Mouse (Mus musculus): Measurements from ENCODE around the gene Xrcc1. TPM values are rescaled to one million over a fixed set of nuclear protein-coding genes. Genes with fewer than 3 reads are reported as not detected.
A peak's percentile ranks its signal among the peaks of the same experiment; 100 is the strongest.

Xrcc1 gene
- polyA plus RNA-seq, 1 experiment = not detected

GRCm38 (mm10) chr7:24600941-24601597 lies 55.0 kb downstream of the Xrcc1 start:
- Histone ChIP-seq H3K27ac (ENCODE audit: insufficient read depth, low read depth, low read length) (no peak overlapping the region), H3K4me3 (ENCODE audit: insufficient read depth, low read depth, low read length) (peak overlapping the region; percentile 33)
- WGBS = under 1% methylated on average over 13 of the region's 13 CpGs

GRCm38 (mm10) chr7:24605561-24605960 lies 59.5 kb downstream of the Xrcc1 start:
- H3K4me3 ChIP-seq (ENCODE audit: insufficient read depth, low read depth, low read length) = no peak overlapping the region
- TF ChIP-seq CTCF (IDR thresholded peaks at IDR 0.05; ENCODE audit: insufficient read depth, low read depth, low read length) (no peak), POLR2A (IDR thresholded peaks at IDR 0.05; ENCODE audit: insufficient read depth, low read depth, low read length) (no peak)
- peaks cover 2% of the 10 kb centered on the region for H3K4me1 ChIP-seq (ENCODE audit: control insufficient read depth, insufficient read depth, low read length)
- 47% methylated on average over 7 of the region's 7 CpGs for WGBS
- no peak overlapping the region for H3K27ac ChIP-seq (ENCODE audit: insufficient read depth, low read depth, low read length)

More at GRCm38 (mm10) chr7:24600941-24601597, 55.0 kb downstream of the Xrcc1 start:
- TF ChIP-seq POLR2A (IDR thresholded peaks at IDR 0.05; ENCODE audit: insufficient read depth, low read depth, low read length) (no peak), CTCF (IDR thresholded peaks at IDR 0.05; ENCODE audit: insufficient read depth, low read depth, low read length) (peak; percentile 99)
- H3K4me1 ChIP-seq (ENCODE audit: control insufficient read depth, insufficient read depth, low read length) = no peaks in the 10 kb centered on the region

DNA sequence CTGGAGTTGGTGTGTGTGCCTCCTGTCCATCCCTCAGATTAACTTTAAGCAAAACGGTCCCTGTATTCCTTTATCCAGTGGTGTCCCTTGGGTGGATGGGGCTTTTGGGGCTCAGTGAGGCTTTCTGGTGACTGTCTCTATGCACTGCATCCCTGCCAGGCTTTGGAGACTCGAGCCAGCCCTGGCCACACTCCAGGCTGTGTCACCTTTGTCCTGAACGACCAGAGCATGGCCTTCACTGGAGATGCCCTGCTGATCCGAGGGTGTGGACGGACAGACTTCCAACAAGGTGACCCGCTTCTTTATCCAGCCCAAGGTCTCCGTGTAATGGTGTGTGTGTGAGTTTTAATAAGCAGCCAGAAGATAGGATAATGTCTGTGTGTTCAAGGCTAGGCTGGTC lies 60.0 kb downstream of the Xrcc1 start:
- Histone ChIP-seq H3K4me3 (ENCODE audit: insufficient read depth, low read depth, low read length) (no peak overlapping the region), H3K4me1 (ENCODE audit: control insufficient read depth, insufficient read depth, low read length) (peaks cover 6% of the 10 kb centered on the region), H3K27ac (ENCODE audit: insufficient read depth, low read depth, low read length) (no peak overlapping the region)
- TF ChIP-seq POLR2A (IDR thresholded peaks at IDR 0.05; ENCODE audit: insufficient read depth, low read depth, low read length) (no peak), CTCF (IDR thresholded peaks at IDR 0.05; ENCODE audit: insufficient read depth, low read depth, low read length) (no peak)
- WGBS = 79% methylated on average over 7 of the region's 7 CpGs

DNA sequence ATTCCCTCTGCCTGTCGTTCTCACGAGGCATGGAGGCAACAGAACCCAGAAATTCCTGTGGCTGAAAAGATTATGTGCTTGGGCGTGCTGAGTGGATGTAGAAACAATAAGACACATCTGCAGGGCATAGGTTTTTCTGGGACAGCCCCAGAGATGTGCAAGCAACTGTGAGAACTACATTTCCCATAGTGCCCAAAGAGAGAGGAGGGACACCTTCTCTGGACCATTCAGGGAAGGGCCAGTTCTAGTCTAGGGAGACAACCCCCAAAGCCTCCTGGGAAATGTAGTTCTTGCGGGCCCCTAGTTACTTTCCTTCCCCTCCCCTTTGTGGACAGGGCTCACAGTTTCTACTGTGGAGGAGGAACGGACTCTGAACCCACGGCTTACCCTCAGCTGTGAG lies 61.9 kb downstream of the Xrcc1 start:
- WGBS = 72% methylated on average over 6 of the region's 6 CpGs
- Histone ChIP-seq H3K27ac (ENCODE audit: insufficient read depth, low read depth, low read length) (no peak overlapping the region), H3K4me1 (ENCODE audit: control insufficient read depth, insufficient read depth, low read length) (peaks cover 19% of the 10 kb centered on the region), H3K4me3 (ENCODE audit: insufficient read depth, low read depth, low read length) (no peak overlapping the region)
- TF ChIP-seq CTCF (IDR thresholded peaks at IDR 0.05; ENCODE audit: insufficient read depth, low read depth, low read length) = no peak
- no peak for TF ChIP-seq POLR2A (IDR thresholded peaks at IDR 0.05; ENCODE audit: insufficient read depth, low read depth, low read length)

- 88% methylated on average over 8 of the region's 8 CpGs for WGBS
- peaks cover 19% of the 10 kb centered on the region for H3K4me1 ChIP-seq (ENCODE audit: control insufficient read depth, insufficient read depth, low read length)
- no peak for TF ChIP-seq POLR2A (IDR thresholded peaks at IDR 0.05; ENCODE audit: insufficient read depth, low read depth, low read length)
- TF ChIP-seq CTCF (IDR thresholded peaks at IDR 0.05; ENCODE audit: insufficient read depth, low read depth, low read length) = no peak
- H3K4me3 ChIP-seq (ENCODE audit: insufficient read depth, low read depth, low read length) = no peak overlapping the region
- H3K27ac ChIP-seq (ENCODE audit: insufficient read depth, low read depth, low read length) = no peak overlapping the region
Measured at GRCm38 (mm10) chr7:24608561-24608960, 62.5 kb downstream of the Xrcc1 start.

DNA sequence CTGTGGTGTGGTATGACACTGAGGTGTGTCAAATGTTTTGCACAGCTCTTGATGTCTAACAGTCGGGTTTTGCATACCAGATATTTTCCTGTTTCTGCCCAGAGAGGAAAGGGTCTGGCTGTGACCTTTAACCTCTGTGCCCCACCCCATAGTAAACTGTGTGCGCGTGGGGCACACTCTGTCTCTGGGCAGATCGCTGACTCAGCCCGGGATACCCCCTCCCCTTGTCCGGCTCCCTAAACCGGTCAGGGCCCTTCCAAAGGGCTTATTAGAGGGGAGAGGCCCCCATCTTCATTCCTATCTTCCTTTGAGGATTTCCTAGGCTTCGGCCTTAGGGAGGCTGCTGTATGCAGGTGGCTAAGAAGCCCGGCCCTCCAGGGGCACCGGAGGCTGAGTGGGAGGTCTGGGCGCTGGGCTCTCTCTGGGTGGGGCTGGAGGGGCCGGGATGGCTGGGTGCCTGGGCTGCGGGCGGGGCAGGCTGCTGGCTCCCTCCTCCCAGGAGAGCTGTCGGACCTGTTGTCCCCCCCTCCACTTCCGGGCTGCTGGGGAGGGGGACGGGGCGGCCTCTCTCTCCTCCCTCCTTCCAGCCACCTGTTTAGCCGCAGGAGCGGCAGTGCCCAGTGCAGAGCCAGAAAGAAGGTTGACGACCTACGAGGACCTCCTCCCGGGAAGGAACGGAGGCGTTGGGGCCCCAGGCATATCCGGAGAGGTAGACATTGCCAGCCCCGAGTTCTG lies 64.2 kb downstream of the Xrcc1 start, which contains the start of gene Phldb3:
Phldb3 (plus strand) TSS at position 620 of the 735 bp plus-strand sequence.
- H3K4me1 ChIP-seq (ENCODE audit: control insufficient read depth, insufficient read depth, low read length) = peaks cover 19% of the 10 kb centered on the region
- H3K4me3 ChIP-seq (ENCODE audit: insufficient read depth, low read depth, low read length) = peak within 1 kb of the TSS; percentile 9; the same call in 1 of the 2 replicates
- H3K27ac ChIP-seq (ENCODE audit: insufficient read depth, low read depth, low read length) = no peak within 1 kb of the TSS
- WGBS = 18% methylated on average over 25 of the region's 27 CpGs
- no peak for TF ChIP-seq CTCF (IDR thresholded peaks at IDR 0.05; ENCODE audit: insufficient read depth, low read depth, low read length)

DNA sequence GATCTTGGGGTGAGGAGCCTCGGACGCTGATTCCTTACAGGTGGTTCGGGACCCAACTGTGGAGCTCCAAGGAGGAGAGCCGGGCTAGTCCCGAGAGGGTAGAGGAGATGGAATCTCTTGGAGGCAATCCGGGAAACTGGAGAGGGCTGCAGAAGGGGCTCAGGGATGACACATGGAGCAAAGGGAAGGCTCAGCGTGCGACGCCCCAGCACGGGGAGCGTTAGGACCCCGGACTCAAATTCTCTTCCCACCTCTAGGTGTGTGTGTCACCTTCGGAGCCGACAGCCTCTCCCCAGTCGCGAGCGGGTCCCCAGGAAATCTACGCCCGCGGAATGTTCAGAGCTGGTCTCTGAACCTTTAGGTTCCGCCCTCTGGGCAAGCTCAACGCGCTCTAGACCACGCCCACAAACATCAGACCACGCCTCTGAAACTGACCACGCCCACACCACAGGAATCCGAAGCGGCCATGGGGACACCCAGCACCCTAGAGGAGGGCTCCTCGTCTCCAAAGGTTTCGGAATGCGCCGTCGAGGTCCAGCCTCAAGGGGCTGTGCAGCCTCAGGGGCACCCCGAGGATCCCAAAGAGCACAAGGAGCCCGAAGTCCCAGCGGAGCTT lies 64.9 kb downstream of the Xrcc1 start:
- Histone ChIP-seq H3K27ac (ENCODE audit: insufficient read depth, low read depth, low read length) (no peak overlapping the region), H3K4me3 (ENCODE audit: insufficient read depth, low read depth, low read length) (peak overlapping the region; percentile 9; the same call in 1 of the 2 replicates), H3K4me1 (ENCODE audit: control insufficient read depth, insufficient read depth, low read length) (peaks cover 19% of the 10 kb centered on the region)
- TF ChIP-seq POLR2A (IDR thresholded peaks at IDR 0.05; ENCODE audit: insufficient read depth, low read depth, low read length) (no peak), CTCF (IDR thresholded peaks at IDR 0.05; ENCODE audit: insufficient read depth, low read depth, low read length) (no peak)
- WGBS = 1% methylated on average over 36 of the region's 36 CpGs

- 23% methylated on average over 7 of the region's 7 CpGs for WGBS
- no peak overlapping the region for H3K4me3 ChIP-seq (ENCODE audit: insufficient read depth, low read depth, low read length)
Measured at GRCm38 (mm10) chr7:24611709-24612108, 65.6 kb downstream of the Xrcc1 start.

More at GRCm38 (mm10) chr7:24611709-24612108, 65.6 kb downstream of the Xrcc1 start:
- TF ChIP-seq POLR2A (IDR thresholded peaks at IDR 0.05; ENCODE audit: insufficient read depth, low read depth, low read length) (no peak), CTCF (IDR thresholded peaks at IDR 0.05; ENCODE audit: insufficient read depth, low read depth, low read length) (no peak)
- peaks cover 19% of the 10 kb centered on the region for H3K4me1 ChIP-seq (ENCODE audit: control insufficient read depth, insufficient read depth, low read length)
- no peak overlapping the region for H3K27ac ChIP-seq (ENCODE audit: insufficient read depth, low read depth, low read length)

Measured in olfactory bulb, adult 2 months (tissue).